Comparison of ENCODE assay signal across 12 mouse cellular contexts in the genomic region with DNA sequence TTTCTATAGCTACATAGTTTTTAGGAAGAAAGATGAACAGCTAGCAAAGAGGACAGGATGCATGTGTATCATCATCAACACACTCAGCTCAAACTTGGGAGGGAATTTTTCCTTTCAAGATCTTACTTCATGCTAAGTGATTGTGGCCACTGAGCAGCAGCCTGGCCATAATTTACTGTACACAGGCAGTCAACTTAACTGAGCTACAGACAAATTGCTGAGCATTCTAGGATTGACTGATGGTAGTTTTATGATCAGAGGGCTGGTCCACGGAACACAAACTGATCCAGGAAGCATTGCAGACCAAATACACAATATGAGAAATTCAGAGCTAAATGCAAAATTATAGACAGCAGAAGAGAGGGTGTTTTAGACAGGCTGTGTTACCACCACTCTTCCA.
DNase-seq lines count a peak whose midpoint lies in the region; ATAC-seq and TF ChIP-seq lines count a peak whose summit lies in the region.
"Had no signal": no experiment of that assay in that cellular context is flagged by ENCODE, and none has a peak within 500 bp of the region (broad histone marks: within the 10 kb centered on the region; RNA-seq: fewer than 3 reads in every experiment).

No protein-coding gene starts in this region.

- peaks cover 16% of the 10 kb centered on the region for H3K4me1 ChIP-seq in heart, embryonic 11.5 days (ENCODE audit: control insufficient read depth, insufficient read depth, low read length)

- WGBS in heart, embryonic 11.5 days (ENCODE audit: insufficient replicate concordance) = 70% methylated on average over 1 of the region's 1 CpGs

- H3K36me3 ChIP-seq in heart, embryonic 11.5 days (ENCODE audit: control insufficient read depth, insufficient read depth, low read length) = no peaks in the 10 kb centered on the region
- H3K36me3 ChIP-seq: limb, embryonic 12.5 days had no signal

- TF ChIP-seq CTCF in layer of hippocampus, adult 2 months (conservative IDR thresholded peaks at IDR 0.05) = no peak
- TF ChIP-seq CTCF in brain, embryonic 14.5 days (IDR thresholded peaks at IDR 0.05; ENCODE audit: borderline replicate concordance, extremely low read depth, insufficient read depth, insufficient read length) = no peak

- no peak for DNase-seq in heart, postnatal 25 days (ENCODE audit: low spot score)
- no peak for DNase-seq in layer of hippocampus, adult 2 months (ENCODE audit: low spot score in 2 of 2)
- DNase-seq in layer of hippocampus, postnatal 25 days (ENCODE audit: extremely low spot score in 1 of 2, low spot score in 1 of 2) = no peak
- peak; percentile 48 for DNase-seq in A20 (ENCODE audit: low read depth, low spot score)
- DNase-seq in brain, embryonic 14.5 days (ENCODE audit: low read depth) = peak; percentile 51
- DNase-seq in adrenal gland, postnatal 4 days (ENCODE audit: low spot score in 2 of 2) = no peak
- DNase-seq: retina, postnatal 1 day; spleen, adult 18-20 months had no signal

- H3K27me3 ChIP-seq in heart, embryonic 11.5 days (ENCODE audit: control insufficient read depth, insufficient read depth, low read length) = no peaks in the 10 kb centered on the region
- H3K27me3 ChIP-seq: CH12.LX; limb, embryonic 12.5 days had no signal

- no peak overlapping the region for H3K27ac ChIP-seq in heart, embryonic 11.5 days (ENCODE audit: low read depth, low read length)
- H3K27ac ChIP-seq in layer of hippocampus, adult 2 months = peak overlapping the region; percentile 95
- H3K27ac ChIP-seq: limb, embryonic 12.5 days had no signal

- H3K9me3 ChIP-seq in heart, embryonic 11.5 days (replicated peaks; ENCODE audit: control insufficient read depth, low read length) = no peaks in the 10 kb centered on the region
- H3K9me3 ChIP-seq: limb, embryonic 12.5 days had no signal

- intact Hi-C loops in heart, postnatal 25 days (cut with DNase I) = no loop called here

- peak overlapping the region; percentile 16; the same call in 1 of the 2 replicates for H3K4me2 ChIP-seq in heart, embryonic 11.5 days

- H3K9ac ChIP-seq in heart, embryonic 11.5 days (ENCODE audit: low read depth, low read length) = peak overlapping the region; percentile 43; the same call in 1 of the 2 replicates
- H3K9ac ChIP-seq: limb, embryonic 12.5 days had no signal

- H3K4me3 ChIP-seq in heart, embryonic 11.5 days (ENCODE audit: low read depth, low read length) = no peak overlapping the region
- H3K4me3 ChIP-seq in layer of hippocampus, adult 2 months = peak overlapping the region; percentile 69
- H3K4me3 ChIP-seq: megakaryocyte, embryonic 14.5 days had no signal

- TF ChIP-seq POLR2A in brain, embryonic 14.5 days (IDR thresholded peaks at IDR 0.05; ENCODE audit: borderline replicate concordance, extremely low read depth, insufficient read depth, insufficient read length, poor library complexity, severe bottlenecking) = no peak

- ATAC-seq in heart, embryonic 11.5 days (replicated peaks; ENCODE audit: insufficient number of reproducible peaks, low FRiP score, low TSS enrichment) = no peak

Comparison
In these comparisons a context has a peak if more than half of its experiments do, and no peak if none do; other contexts are left out.
1. DNase-seq: peak in A20 (single experiment) and brain, embryonic 14.5 days (single experiment); none in heart, postnatal 25 days (single experiment), layer of hippocampus, adult 2 months (0 of 2), layer of hippocampus, postnatal 25 days (0 of 2) and adrenal gland, postnatal 4 days (0 of 2).